Mouse (Mus musculus) brain, embryonic 14.5 days (tissue): ENCODE data around the gene Tmem258. TPM values are rescaled to one million over a fixed set of nuclear protein-coding genes. Genes with fewer than 3 reads are reported as not detected.

Experiments
- DNase-seq: peaks from one replicate; pipeline ENCODE4 v3.0.0-alpha.2; 2011; ENCODE audit warnings: low read depth
- CTCF ChIP-seq: fragments of 200-500 bp; IDR thresholded peaks from 2 replicates; pipeline ENCODE4 v1.5.1; 2012; ENCODE audit warnings: inconsistent platforms, mild to moderate bottlenecking, moderate library complexity, borderline replicate concordance; ENCODE audit not compliant: insufficient read depth, insufficient read length; ENCODE audit errors: extremely low read depth
- POLR2A ChIP-seq: fragments of 200-500 bp; IDR thresholded peaks from 2 replicates; pipeline ENCODE4 v1.6.1; 2012; ENCODE audit warnings: mild to moderate bottlenecking, inconsistent platforms, borderline replicate concordance; ENCODE audit not compliant: poor library complexity, insufficient read depth, insufficient read length, severe bottlenecking; ENCODE audit errors: extremely low read depth
- polyA plus RNA-seq: library from polyadenylated mRNA; depleted of rRNA; stranded (reverse); fragments of >200 nt; gene quantifications from 2 replicates; pipeline ENCODE4 v1.2.3, GENCODE M21; 2012

Tmem258 gene
- polyA plus RNA-seq, 1 experiment: 108 TPM

GRCm38 (mm10) chr19:10205051-10205450, 1.2 kb downstream of the Tmem258 start:
- TF ChIP-seq POLR2A (no peak), CTCF (no peak)
- DNase-seq: no peak

DNA sequence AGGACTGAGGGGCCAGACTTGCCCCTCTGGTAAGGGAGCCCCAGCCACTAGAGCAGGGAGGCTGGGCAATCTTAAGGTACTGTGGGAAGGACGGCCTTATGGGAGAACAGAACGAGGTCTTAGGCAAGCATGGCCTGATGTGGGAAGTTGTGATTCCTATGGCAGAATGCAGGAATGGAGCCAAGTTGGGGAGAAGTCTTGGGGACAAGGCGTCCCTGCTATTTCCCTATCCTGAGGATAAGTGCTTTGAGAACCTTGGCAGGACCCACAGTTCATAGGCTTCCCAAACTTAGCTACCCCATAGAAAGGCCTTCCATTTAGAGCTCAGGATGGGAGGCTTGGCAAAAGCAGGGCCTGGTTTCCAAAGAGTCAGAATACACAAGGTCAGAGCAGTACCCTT, 5.0 kb downstream of the Tmem258 start:
- TF ChIP-seq CTCF: no peak
- no peak for TF ChIP-seq POLR2A
- DNase-seq: no peak

- TF ChIP-seq CTCF (no peak), POLR2A (no peak)
Measured at GRCm38 (mm10) chr19:10210885-10211284, 7.1 kb downstream of the Tmem258 start.

GRCm38 (mm10) chr19:10213796-10214471, 10.1 kb downstream of the Tmem258 start:
- no peak for DNase-seq

More at GRCm38 (mm10) chr19:10210885-10211284, 7.1 kb downstream of the Tmem258 start:
- DNase-seq: no peak

DNA sequence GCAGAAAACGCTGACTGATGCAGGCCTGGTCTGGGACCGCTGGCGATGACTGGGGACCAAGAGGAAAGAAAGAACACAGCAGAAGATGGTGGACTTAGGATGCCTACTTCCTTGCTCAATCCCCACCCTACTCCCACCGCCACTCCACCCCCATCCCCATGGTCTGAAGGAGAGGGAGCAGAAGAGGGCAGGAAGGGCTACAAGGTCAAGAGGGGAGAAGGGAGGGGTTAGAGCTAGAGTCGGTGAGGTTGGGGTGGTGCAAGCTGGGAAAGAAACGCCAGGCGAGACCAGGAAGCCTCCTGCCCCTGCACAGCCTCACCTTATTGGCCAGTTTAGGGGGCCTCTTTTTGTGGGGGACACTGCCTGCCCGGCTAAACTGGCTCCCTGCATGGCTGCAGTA, 12.3 kb downstream of the Tmem258 start:
- DNase-seq: no peak
- no peak for TF ChIP-seq POLR2A
- TF ChIP-seq CTCF: no peak

More at GRCm38 (mm10) chr19:10213796-10214471, 10.1 kb downstream of the Tmem258 start:
- TF ChIP-seq POLR2A: no peak
- TF ChIP-seq CTCF: no peak

DNA sequence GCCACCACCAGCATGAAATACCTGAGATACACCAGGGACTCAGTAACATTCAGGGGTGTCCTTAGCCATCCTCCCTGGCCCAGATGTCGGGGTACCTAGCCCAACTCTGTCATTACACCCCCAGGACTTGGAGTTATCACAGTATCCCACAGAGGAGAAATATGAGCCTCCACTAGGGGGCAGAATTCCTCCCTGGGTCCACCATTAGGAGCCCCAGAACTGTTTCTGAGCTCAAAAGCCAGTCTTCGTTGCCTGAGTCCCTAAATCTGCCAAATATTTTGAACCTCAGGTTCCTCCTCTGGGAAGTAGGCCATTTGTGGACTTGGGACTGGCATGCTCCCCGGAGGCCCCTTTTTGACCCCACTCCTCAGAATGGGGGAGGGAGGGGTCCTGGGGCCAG, 15.3 kb downstream of the Tmem258 start:
- TF ChIP-seq CTCF (peak; percentile 68; the same call in 1 of the 2 replicates), POLR2A (no peak)
- DNase-seq: peak; percentile 44

GRCm38 (mm10) chr19:10219593-10219992, 15.8 kb downstream of the Tmem258 start:
- no peak for DNase-seq
- TF ChIP-seq CTCF (no peak), POLR2A (no peak)

DNA sequence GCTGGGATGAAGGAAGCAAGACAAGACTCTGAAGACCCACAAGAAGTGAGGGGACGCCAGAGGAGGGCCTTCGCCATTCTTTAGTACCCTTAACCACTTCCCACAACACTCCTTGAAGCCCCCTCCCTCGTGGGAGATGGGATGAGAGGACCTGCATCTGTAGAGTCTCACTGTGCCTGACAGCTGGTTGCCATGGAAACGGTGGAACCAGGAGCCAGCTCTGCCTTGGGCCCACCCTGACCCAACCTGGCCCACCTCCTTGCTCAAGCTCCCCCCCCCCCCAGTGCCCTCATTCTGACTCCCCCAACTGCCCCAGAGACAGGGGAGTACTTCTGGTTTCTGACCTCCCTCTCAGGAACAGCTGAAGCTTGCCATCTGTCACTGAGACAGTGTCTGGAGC, 17.8 kb downstream of the Tmem258 start:
- TF ChIP-seq POLR2A (no peak), CTCF (no peak)
- DNase-seq: peak; percentile 8

DNA sequence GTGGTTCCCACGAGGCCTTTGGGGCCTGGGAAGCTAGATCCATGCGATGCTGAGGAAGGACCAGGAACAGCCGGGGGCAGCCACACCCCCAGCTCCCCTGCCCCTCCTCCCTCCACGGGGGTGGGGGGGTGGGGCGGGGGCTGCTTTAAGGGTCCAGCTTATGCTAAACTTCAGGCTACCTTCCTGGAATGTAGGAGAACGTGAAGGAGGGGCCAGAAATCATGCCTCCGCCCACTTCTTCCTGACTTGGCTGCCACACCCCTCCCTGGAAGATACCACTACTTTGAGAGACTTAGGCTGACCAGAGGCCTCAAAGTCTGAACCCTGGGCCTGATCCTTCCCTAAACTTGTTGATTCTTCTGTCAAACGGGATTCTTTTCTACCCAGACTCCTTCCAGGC, 18.8 kb downstream of the Tmem258 start:
- no peak for TF ChIP-seq POLR2A
- no peak for TF ChIP-seq CTCF
- DNase-seq: no peak

GRCm38 (mm10) chr19:10223561-10223960, 19.7 kb downstream of the Tmem258 start:
- no peak for DNase-seq
- TF ChIP-seq CTCF: no peak

DNA sequence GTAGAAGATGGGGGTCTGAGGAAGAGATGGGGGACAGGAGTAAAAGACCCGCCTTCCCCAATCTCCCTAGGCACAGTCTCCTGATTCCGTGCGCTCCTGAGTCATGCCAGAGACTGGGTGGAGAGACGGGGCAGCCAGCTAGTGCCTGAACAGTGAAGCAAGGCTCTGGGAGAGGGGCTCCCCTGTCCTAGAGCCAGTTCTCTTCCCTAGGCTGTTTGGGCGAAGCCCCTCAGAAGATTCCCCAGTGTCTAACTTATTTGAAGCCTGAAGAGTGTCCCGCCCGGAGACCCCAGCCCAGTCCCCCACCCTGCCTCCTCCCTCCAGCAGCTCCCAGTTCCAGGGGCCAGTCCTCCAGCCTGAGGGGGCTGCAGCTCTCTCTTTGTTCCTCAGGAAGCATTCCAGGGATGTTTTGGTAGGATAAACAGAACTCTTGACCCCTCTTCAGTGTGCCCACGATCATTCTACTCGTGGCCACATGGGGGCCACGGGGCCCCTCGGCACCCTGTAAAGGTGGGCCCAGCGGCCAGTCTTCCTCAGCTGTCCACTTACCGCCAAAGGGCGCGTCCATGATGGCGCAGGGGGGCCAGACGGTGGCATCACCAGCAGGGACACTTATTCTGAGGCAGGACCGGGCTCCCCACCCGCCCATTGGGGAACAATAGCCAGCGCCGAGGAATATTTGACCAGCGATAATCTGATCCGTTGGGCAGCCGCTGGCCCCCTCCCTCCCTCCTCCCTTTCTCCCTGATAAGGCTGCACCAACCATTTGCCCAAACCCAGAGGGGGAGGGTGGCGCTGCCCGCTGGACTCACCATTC, 21.0 kb downstream of the Tmem258 start:
- no peak for DNase-seq
- no peak for TF ChIP-seq POLR2A
- no peak for TF ChIP-seq CTCF

- no peak for DNase-seq
- TF ChIP-seq POLR2A (no peak), CTCF (no peak)
Measured at GRCm38 (mm10) chr19:10225767-10226166, 22.0 kb downstream of the Tmem258 start.
